Mouse (Mus musculus) urinary bladder, adult 18-20 months (tissue): ENCODE measurements around the gene Ssr2.

Experiments used
- DNase-seq, 2 experiments: peaks; one replicate each; pipeline ENCODE4 v3.0.0; 2022; ENCODE audit warnings: low spot score in 2 of 2, mixed read lengths in 2 of 2

The Ssr2 gene

DNA sequence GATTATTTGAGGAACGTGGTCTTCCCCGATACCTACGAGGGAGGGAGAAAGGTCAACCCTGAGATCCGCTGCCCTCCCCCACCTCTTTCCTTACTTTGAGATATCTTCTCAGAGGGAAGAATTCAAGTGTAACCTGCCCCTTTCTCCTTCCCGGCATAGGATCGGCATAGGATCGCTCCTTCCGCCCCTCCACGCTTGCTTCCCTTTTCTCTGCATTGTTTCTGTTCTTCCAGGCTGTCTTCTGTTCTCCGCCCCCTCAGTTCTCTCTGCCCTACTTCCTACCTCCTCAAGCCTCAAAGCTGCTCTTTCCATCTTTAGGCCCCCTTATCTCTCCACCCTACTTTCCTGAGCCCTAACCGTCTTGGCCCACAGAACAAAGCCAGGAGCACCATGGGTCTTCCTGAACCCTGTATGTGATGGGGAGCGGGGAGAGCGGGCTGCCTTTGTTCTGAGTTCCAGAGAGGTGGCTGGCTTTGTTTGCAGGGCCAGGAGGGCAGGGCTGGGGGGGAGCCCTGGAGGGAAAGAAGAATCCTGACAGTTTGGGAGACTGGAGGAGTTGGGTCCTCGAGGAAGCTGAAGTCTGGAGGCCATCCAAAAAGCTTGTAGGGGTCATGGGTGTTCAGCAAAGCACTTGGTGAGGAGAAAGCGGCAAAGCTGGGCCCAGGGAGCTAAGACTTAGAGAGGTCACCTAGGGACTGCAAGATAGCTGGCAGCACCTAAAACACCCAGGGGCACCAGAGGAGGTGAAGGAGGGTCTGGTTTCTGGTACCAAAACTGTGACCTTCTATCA, 47.9 kb downstream of the Ssr2 start:
- no peak for DNase-seq

DNA sequence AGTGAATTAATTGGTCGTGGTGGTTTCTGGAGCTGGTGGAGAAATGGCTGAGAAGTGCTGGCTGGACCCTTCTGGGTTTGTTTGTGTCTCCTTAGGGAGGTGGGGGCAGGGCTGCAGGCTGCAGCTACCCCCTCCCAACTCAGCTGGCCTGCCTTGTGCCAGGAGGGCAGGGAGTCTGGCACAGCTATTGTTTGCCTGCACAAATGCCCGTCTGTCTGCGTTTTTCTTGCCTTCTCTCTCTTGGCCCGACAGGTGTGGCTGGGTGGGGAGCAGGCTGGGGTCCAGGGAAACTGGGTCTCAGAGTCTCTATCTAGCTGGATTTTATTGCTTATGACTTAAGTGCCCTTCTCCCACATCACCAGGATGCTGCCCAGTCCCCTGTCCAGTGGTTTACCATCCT, 48.6 kb downstream of the Ssr2 start:
- no peak for DNase-seq

DNA sequence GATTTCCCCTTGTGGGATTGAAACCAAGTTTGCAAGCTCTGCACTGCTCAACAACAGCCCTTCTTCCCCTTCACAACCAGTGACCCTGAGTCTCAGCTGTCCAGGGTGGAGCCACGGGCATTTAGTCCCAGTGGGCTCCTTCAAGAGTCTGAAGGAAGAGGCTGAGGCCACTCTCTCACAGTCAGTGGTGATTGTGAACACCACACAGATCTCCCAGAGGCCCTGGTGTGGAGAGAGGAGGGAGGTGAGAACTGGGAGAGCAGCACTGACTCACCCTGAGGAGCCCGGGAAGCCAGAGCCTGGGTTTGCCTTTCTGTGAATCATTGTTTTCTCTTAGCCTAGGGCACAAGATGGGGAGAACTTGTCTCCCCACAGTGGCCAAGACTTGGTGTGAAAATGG, 49.3 kb downstream of the Ssr2 start:
- DNase-seq: peak; percentile 40 to 63

DNA sequence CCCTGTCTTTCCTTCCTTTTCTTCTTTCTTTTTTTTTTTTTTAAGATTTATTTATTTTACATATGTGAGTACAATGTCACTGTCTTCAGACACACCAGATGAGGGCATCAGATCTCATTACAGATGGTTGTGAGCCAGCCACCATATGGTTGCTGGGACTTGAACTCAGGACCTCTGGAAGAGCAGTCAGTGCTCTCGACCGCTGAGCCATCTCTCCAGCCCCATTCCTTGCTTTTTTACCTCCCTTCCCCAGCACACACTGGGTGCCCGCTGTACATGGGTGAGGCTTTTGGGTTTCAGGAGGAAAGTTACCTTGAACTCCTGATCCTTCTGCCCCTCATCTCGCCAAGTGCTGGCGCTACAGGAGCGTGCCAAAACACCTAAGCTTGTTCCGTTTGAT, 49.9 kb downstream of the Ssr2 start:
- no peak for DNase-seq

DNA sequence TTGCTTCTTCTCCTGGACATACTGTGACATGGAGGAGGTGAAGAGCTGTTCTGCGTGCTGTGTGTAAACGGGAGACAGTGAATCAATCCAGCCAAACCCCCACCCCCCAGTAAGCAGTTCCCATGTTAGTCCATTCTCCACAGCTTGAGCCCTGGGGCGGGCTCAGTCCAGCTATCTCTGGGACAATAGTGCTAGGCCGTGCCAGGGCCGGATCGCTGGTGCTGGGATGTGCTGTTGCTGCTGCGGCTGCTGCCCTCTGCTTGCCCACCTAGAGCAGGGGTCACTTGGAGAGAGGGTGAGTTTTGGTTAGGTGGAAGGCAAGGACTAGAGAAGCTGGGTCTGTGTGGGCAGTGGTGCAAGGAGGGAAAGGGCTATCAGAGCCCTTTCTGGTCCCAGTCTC, 50.6 kb downstream of the Ssr2 start:
- no peak for DNase-seq

DNA sequence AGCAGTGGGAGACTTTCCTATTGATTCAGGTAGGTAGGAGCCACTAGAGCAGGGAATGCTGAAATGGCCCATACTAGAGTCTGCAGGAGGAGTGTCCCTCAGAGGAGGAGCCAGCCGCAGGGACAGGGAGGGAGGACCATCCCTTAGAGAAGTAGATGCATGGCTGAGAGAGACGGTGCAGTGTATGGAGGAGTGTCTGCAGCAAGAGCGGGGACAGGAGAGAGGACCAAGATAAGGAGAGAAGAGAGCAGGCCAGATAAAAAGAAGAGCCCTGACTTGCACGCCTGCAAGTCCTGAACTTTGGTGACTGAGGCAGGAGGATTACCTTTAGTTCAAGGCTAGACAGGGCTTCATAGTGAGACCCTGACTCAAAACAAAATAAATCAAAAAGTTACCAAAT, 51.4 kb downstream of the Ssr2 start:
- no peak for DNase-seq

DNA sequence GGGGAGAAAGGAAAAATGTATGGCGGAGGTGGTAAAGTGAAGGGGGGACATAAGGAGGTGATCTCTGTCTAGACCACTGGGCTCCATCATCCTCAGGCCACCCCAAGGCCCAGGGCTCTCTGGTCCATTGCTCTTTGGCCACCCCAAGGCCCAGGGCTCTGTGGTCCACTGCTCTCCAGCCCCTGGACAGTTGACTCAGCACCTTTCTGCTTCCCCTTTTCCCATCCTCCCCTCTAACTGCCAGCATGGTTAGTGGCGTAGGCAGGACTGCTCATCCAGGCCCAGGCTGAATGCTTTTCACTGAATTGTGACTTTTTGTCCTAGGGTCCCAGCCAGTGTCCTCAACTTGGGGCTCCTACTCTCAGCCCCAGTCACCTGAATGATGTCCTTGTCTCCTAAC, 51.9 kb downstream of the Ssr2 start:
- no peak for DNase-seq

DNA sequence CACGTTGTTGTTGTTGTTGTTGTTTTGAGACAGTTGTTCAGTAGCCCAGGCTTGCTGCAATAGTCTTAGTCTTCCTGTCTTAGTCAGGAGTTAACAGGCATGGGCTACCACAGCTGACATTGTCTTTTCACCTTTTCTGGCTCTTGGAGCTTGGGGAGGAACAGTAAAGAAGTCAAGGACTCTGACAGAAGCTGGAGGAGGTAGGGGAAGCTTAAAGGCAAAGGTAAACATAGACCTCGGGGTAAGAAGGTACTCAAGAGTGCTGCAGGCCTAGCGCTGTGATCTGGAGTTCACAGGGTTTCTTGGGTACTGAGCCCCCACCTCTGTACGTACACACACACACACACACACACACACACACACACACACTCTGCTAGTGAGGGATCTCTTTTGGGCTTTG, 53.1 kb downstream of the Ssr2 start:
- no peak for DNase-seq

DNA sequence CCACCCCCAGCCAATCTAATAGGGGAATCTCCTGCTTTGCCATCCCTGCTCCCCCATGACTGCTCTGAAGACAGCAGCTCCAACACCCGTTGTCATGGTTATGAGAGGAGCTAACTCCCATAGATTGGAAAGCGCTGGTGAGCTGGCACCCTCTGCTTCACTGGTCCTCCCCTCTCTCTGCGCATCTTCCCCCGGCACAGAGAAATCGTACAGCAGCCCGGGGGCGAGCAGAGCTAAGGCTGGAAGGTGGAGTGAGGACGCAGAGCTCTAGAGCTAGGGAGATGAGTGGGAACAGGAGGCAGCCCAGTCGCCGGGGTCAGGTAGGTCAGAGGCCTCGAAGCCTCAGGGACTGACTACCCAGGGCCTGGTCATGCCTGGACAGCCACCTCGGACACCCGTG, 53.6 kb downstream of the Ssr2 start:
- DNase-seq: no peak

DNA sequence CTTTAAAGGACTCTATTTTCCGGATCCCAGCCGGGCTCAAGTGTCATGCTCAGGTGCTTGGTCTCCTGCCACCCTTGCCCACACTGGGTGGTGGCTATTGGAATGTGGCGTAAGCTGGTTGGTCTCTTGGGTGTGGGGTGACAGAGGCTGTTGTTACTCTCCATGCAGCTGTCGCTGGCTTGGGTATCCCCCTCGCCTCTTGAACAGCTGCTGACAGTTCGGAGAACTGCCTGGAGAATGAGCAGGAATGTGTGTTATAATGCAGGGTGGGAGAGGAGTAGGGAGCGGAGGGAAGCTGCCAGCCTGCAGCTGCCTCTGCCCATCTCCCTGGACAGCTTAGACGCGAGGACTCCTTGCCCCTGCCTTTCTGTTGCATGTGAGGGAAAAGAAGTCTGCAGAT, 54.3 kb downstream of the Ssr2 start:
- DNase-seq: no peak

DNA sequence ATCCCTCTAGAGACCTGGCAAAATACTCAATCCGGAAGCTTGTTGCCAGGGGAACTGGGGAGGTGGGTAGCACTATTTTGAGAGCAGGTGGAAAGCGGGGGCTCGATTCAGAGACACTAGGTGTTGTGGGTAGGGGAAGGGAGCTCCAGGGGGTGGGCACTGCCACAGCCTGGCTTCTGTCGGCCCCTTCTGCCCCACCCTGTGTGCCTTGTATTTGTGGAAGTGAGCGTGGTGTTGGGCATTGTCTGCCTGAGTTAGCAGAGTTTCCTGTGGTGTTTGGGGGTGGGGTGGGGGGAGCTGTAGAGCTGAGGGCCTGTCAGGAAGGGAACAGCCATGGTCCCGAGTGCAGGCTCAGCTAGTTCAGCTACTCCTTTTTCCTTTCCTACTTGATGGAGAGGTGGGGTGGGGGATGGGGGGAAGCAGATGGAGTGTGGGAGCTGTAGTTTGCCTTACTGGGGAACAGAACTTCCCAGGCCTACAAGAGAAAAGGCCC, 55.2 kb downstream of the Ssr2 start:
- no peak for DNase-seq

DNA sequence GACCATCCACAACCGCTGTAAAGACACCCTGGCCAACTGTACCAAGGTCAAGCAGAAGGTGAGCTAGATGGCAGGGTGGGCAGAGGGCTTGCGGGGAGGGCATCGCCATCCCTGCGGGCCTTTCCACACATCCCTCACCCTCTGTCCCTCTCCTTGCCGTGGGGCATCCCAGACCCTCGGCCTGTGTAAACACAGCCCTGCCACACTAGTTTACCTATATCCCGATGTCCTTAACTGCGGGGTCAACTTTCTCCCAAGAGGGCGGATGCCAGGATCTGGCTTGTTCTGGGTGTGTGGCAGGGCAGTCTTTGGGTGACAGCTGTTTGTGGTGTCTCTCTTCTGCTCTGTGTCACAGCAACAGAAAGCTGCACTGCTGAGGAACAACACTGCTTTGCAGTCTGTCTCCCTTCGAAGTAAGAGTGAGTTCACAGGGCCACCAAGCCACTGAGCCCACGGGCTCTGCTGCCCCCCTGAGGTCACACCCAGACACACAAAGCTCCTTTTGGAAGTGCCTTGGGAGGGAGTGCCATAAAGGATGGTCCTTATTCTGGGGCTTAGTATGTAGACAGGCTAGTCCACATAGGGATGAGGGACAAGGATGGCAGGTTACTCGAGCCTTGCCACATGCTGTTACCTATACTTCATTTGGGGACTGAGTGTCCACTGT, 56.4 kb downstream of the Ssr2 start:
- no peak for DNase-seq

DNA sequence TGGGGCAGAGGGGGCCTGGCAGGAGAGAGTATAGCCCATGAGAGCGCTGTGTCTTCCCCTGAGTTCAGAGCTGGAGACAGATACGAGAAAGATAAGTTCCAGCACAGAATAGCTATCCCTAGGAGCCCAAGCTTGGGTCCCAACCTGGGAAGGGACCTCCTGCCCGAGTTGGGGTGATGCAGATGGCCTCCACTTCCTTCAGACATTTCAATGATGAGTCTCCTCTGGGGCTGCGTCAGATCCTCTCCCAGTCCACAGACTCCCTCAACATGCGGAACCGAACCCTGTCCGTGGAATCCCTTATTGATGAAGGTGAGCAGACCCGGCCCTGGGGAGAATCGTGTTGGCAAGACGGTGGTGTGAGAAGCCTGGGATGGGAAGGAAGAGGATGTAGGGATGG, 57.4 kb downstream of the Ssr2 start:
- DNase-seq: no peak

DNA sequence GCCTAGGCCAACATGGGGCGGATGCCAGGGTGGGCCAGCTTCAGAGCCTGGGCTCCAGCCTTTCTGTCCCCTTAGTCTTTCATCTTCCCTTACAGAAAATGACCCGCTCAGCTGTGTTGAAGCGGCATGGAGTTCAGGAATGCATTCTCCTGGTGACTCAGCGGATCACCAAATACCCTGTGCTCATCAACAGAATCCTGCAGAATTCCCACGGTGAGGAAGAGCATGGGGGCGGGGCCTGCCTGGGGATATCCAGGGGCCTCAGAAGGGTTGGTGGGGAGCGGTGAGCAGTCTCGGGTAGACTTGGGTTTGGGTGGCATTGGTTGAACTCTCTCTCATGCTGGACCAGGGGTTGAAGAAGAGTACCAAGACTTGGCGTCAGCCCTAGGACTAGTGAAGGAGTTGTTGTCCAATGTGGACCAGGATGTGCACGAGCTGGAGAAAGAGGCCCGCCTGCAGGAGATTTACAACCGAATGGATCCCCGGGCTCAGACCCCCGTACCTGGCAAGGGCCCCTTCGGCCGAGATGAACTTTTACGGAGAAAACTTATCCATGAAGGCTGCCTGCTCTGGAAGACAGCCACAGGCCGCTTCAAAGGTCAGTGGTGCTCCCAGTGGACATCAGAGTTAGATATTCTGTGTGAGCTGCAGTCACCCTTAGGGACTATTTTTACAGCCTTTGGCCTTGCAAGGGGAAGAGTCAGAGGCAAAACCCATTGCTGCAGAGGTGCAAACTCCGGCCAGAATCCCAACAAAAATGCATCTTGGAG, 60.0 kb downstream of the Ssr2 start:
- DNase-seq: no peak

DNA sequence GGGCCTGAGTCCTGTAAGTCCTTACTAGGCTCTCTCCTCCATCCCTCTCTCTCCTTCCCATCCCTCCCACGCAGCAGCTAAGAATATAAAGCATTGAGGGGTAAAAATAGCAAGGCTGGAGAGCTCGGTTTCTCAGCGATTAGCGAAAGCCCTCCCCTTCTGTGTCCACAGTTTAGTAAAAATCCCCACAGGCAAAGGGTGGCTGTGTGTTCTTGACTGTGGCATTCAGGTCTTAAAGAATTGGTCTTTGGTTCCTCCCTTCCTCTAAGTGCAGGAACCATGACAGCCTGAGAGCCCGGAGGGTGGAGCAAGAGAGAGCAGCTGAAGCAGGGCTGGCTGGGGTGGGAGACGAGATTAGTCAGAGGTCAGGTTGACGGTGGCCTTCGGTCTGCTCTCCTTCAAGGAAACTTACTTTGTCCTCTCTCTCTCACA, 60.9 kb downstream of the Ssr2 start:
- DNase-seq: no peak

DNA sequence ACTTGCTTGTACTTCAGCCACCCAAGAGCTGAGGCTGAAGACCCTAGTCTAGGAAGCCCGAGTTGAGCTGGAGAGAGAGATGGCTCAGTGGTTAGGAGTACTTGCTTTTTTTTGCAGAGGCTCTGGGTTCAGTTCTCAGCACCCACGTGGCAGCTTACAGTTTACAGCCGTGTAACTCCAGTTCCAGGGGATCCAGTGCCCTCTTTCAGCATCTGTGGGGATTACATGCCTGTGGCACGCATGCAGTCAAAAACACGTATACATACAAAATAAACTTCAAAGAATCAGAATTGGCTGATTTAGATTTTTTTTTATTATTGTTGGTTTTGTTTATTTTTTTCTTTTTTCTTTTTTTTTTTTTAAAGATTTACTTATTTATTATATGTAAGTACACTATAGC, 61.5 kb downstream of the Ssr2 start:
- no peak for DNase-seq
